ENCODE assay signal across 9 mouse cellular contexts in genomic region chr11:87967692-87968289, GRCm38 (mm10). TPM values are rescaled to one million over a fixed set of nuclear protein-coding genes. Genes with fewer than 3 reads are reported as not detected.
DNase-seq lines count a peak whose midpoint lies in the region; ATAC-seq and TF ChIP-seq lines count a peak whose summit lies in the region.
"Had no signal": no experiment of that assay in that cellular context is flagged by ENCODE, and none has a peak within 500 bp of the region (broad histone marks: within the 10 kb centered on the region; RNA-seq: fewer than 3 reads in every experiment).

No protein-coding gene starts in this region.

- peak; percentile 78 for ATAC-seq in CD4-positive, CD25-positive, alpha-beta regulatory T cell, adult 4 months
- no peak for ATAC-seq in heart, embryonic 14.5 days (ENCODE audit: insufficient number of reproducible peaks, insufficient read depth, low FRiP score, low read depth)
- ATAC-seq in liver, embryonic 14.5 days (ENCODE audit: insufficient read depth): peak; percentile 48; the same call in 1 of the 2 replicates
- no peak for ATAC-seq in neural tube, embryonic 11.5 days (ENCODE audit: insufficient read depth, low FRiP score, low TSS enrichment)
- no peak for ATAC-seq in stomach, embryonic 16.5 days (ENCODE audit: insufficient read depth, low FRiP score)

- DNase-seq in c-Kit-negative CD71-positive TER-119-positive erythroid progenitor cells, embryonic 14.5 days (ENCODE audit: low read depth, low spot score): peak; percentile 67
- DNase-seq in fat pad, adult 2 months (ENCODE audit: extremely low read depth, low read depth, low spot score): peak; percentile 31
- DNase-seq in kidney, postnatal 10 days: peak; percentile 90
- DNase-seq in liver, embryonic 14.5 days (ENCODE audit: low read depth in 3 of 3, low spot score in 3 of 3): peak; percentile 61 to 65 (median 62)
- DNase-seq in neural tube, embryonic 11.5 days (ENCODE audit: low spot score): peak; percentile 84

- no peaks in the 10 kb centered on the region for H3K36me3 ChIP-seq in heart, embryonic 14.5 days (ENCODE audit: control insufficient read depth, insufficient read depth, low read length)
- no peaks in the 10 kb centered on the region for H3K36me3 ChIP-seq in liver, embryonic 14.5 days (replicated peaks; ENCODE audit: control insufficient read depth, insufficient read depth, low read depth)
- H3K36me3 ChIP-seq in neural tube, embryonic 11.5 days (ENCODE audit: control insufficient read depth, insufficient read depth, low read length): no peaks in the 10 kb centered on the region
- no peaks in the 10 kb centered on the region for H3K36me3 ChIP-seq in stomach, embryonic 16.5 days (ENCODE audit: control insufficient read depth, insufficient read depth, low read length)

- peak overlapping the region; percentile 48; the same call in 1 of the 2 replicates for H3K9ac ChIP-seq in heart, embryonic 14.5 days (ENCODE audit: low read length)
- no peak overlapping the region; the same call in 1 of the 2 replicates for H3K9ac ChIP-seq in liver, embryonic 14.5 days (replicated peaks)
- H3K9ac ChIP-seq in neural tube, embryonic 11.5 days (ENCODE audit: low read length): no peak overlapping the region
- H3K9ac ChIP-seq in stomach, embryonic 16.5 days (ENCODE audit: low read length): no peak overlapping the region

- TF ChIP-seq CTCF in liver, embryonic 14.5 days (IDR thresholded peaks at IDR 0.05; ENCODE audit: low read depth): peak; percentile 97

- H3K27ac ChIP-seq in heart, embryonic 14.5 days (replicated peaks in 1 of 2; ENCODE audit: control insufficient read depth in 1 of 2, insufficient read depth in 1 of 2, low read depth in 2 of 2, low read length in 2 of 2): no peak overlapping the region
- no peak overlapping the region for H3K27ac ChIP-seq in liver, embryonic 14.5 days
- no peak overlapping the region for H3K27ac ChIP-seq in neural tube, embryonic 11.5 days (ENCODE audit: low read depth, low read length)
- no peak overlapping the region for H3K27ac ChIP-seq in stomach, embryonic 16.5 days (ENCODE audit: low read length)

- H3K4me3 ChIP-seq in heart, embryonic 14.5 days (ENCODE audit: control insufficient read depth in 1 of 2, insufficient read depth in 1 of 2, low read depth in 1 of 2, low read length in 2 of 2): peak overlapping the region; percentile 25 to 32
- H3K4me3 ChIP-seq in liver, embryonic 14.5 days (ENCODE audit: insufficient read depth in 1 of 2, low read depth in 2 of 2, low read length in 2 of 2): peak overlapping the region; percentile 0 to 25; a peak in 2 of 4 replicates
- H3K4me3 ChIP-seq in neural tube, embryonic 11.5 days (ENCODE audit: low read depth, low read length): 0 out of 2 replicates have a peak overlapping the region, but pooled peaks have one; percentile 12
- H3K4me3 ChIP-seq in stomach, embryonic 16.5 days (replicated peaks; ENCODE audit: low read length): peak overlapping the region; percentile 28

- TF ChIP-seq EP300 in liver, embryonic 14.5 days (IDR thresholded peaks at IDR 0.05; ENCODE audit: low read depth): no peak

- WGBS in heart, embryonic 14.5 days: 2% methylated on average over 15 of the region's 17 CpGs
- WGBS in liver, embryonic 14.5 days (ENCODE audit: insufficient replicate concordance): 2% methylated on average over 17 of the region's 17 CpGs
- WGBS in neural tube, embryonic 11.5 days: 2% methylated on average over 16 of the region's 17 CpGs
- WGBS in stomach, embryonic 16.5 days: 2% methylated on average over 17 of the region's 17 CpGs

- H3K4me2 ChIP-seq in heart, embryonic 14.5 days (ENCODE audit: low read length): peak overlapping the region; percentile 74
- peak overlapping the region; percentile 61 for H3K4me2 ChIP-seq in liver, embryonic 14.5 days (ENCODE audit: low read depth)
- peak overlapping the region; percentile 35 for H3K4me2 ChIP-seq in neural tube, embryonic 11.5 days (ENCODE audit: low read depth)
- H3K4me2 ChIP-seq in stomach, embryonic 16.5 days (ENCODE audit: low read depth, low read length): peak overlapping the region; percentile 52

- no peaks in the 10 kb centered on the region for H3K27me3 ChIP-seq in heart, embryonic 14.5 days (ENCODE audit: control insufficient read depth, insufficient read depth, low read length)
- H3K27me3 ChIP-seq in liver, embryonic 14.5 days (ENCODE audit: control insufficient read depth, insufficient read depth, low read length): no peaks in the 10 kb centered on the region; the same call in none of the 2 replicates
- no peaks in the 10 kb centered on the region for H3K27me3 ChIP-seq in neural tube, embryonic 11.5 days (ENCODE audit: control insufficient read depth, insufficient read depth, low read length)
- no peaks in the 10 kb centered on the region for H3K27me3 ChIP-seq in stomach, embryonic 16.5 days (ENCODE audit: control insufficient read depth, insufficient read depth, low read length)

- no peaks in the 10 kb centered on the region for H3K9me3 ChIP-seq in heart, embryonic 14.5 days (ENCODE audit: control insufficient read depth, low read length)
- no peaks in the 10 kb centered on the region for H3K9me3 ChIP-seq in liver, embryonic 14.5 days (ENCODE audit: control insufficient read depth, low read length)
- H3K9me3 ChIP-seq in neural tube, embryonic 11.5 days (ENCODE audit: control insufficient read depth, low read length): no peaks in the 10 kb centered on the region
- H3K9me3 ChIP-seq in stomach, embryonic 16.5 days (replicated peaks; ENCODE audit: control insufficient read depth, low read length): no peaks in the 10 kb centered on the region

- peaks cover 0 to 2% of the 10 kb centered on the region in 2 experiments; a peak in 2 of 4 replicates for H3K4me1 ChIP-seq in heart, embryonic 14.5 days (ENCODE audit: control insufficient read depth in 2 of 2, insufficient read depth in 2 of 2, low read length in 2 of 2)
- H3K4me1 ChIP-seq in liver, embryonic 14.5 days (replicated peaks; ENCODE audit: control insufficient read depth in 2 of 2, insufficient read depth in 2 of 2, low read length in 1 of 2): peaks cover 0 to 6% of the 10 kb centered on the region in 2 experiments; a peak in 1 of 4 replicates
- H3K4me1 ChIP-seq in neural tube, embryonic 11.5 days (ENCODE audit: control insufficient read depth, insufficient read depth, low read length): no peaks in the 10 kb centered on the region
- H3K4me1 ChIP-seq in stomach, embryonic 16.5 days (ENCODE audit: control insufficient read depth, insufficient read depth, low read length): peaks cover 4% of the 10 kb centered on the region; the same call in 1 of the 2 replicates

RNA-seq across cellular contexts. Expression of gene Dynll2, which starts 19.5 kb away (rescaled TPM):
- 1 to 10 TPM; 4.0 to 4.6 TPM for polyA plus RNA-seq in CD4-positive, CD25-positive, alpha-beta regulatory T cell, adult 4 months (2017; shearing (Covaris generic))
- 15.7 and 17.3 TPM in 2 replicates for polyA plus RNA-seq in heart, embryonic 14.5 days (2014; fragmentation: Nextera tagmentation; extraction: Ambion mirVana)
- 18.0 and 21.5 TPM in 2 replicates for polyA plus RNA-seq in liver, embryonic 14.5 days (2012; rRNA removed)
- 5.7 TPM in 2 replicates for polyA plus RNA-seq in liver, embryonic 14.5 days (2014; fragmentation: Nextera tagmentation; extraction: Ambion mirVana)
- polyA plus RNA-seq in neural tube, embryonic 11.5 days (2014; fragmentation: Nextera tagmentation; extraction: Ambion mirVana): 22.9 and 25.7 TPM in 2 replicates
- polyA plus RNA-seq in stomach, embryonic 16.5 days (2015; fragmentation: Nextera tagmentation; extraction: Ambion mirVana): 14.6 and 16.5 TPM in 2 replicates

RNA-seq across cellular contexts. Expression of gene Olfr464, which starts 47.0 kb away (rescaled TPM):
- not detected for polyA plus RNA-seq in CD4-positive, CD25-positive, alpha-beta regulatory T cell, adult 4 months (2017; shearing (Covaris generic))
- polyA plus RNA-seq in heart, embryonic 14.5 days (2014; fragmentation: Nextera tagmentation; extraction: Ambion mirVana): not detected in 2 replicates
- not detected in 2 replicates for polyA plus RNA-seq in liver, embryonic 14.5 days (2012; rRNA removed)
- not detected in 2 replicates for polyA plus RNA-seq in liver, embryonic 14.5 days (2014; fragmentation: Nextera tagmentation; extraction: Ambion mirVana)
- polyA plus RNA-seq in neural tube, embryonic 11.5 days (2014; fragmentation: Nextera tagmentation; extraction: Ambion mirVana): not detected in 2 replicates
- not detected in 2 replicates for polyA plus RNA-seq in stomach, embryonic 16.5 days (2015; fragmentation: Nextera tagmentation; extraction: Ambion mirVana)
- polyA plus RNA-seq: gonadal fat pad, adult 2 months had no signal

Comparison
In these comparisons a context has a peak if more than half of its experiments do, and no peak if none do; other contexts are left out.
1. ATAC-seq: peak in CD4-positive, CD25-positive, alpha-beta regulatory T cell, adult 4 months (single experiment) and liver, embryonic 14.5 days (single experiment); none in heart, embryonic 14.5 days (single experiment), neural tube, embryonic 11.5 days (single experiment) and stomach, embryonic 16.5 days (single experiment).
2. DNase-seq: peak in every context shown above with its lines; median percentile 90 in kidney, postnatal 10 days; 84 in neural tube, embryonic 11.5 days; 67 in c-Kit-negative CD71-positive TER-119-positive erythroid progenitor cells, embryonic 14.5 days; 62 in liver, embryonic 14.5 days; 31 in fat pad, adult 2 months.
3. Peak in every context shown above with its lines, with median percentiles within 50 percentile points of each other: H3K4me2 ChIP-seq and H3K4me3 ChIP-seq.